Mouse (Mus musculus) ES-Bruce4 (cell line): ENCODE measurements around the gene Donson. TPM values are rescaled to one million over a fixed set of nuclear protein-coding genes. Genes with fewer than 3 reads are reported as not detected.

ENCODE experiments used
- H3K27ac ChIP-seq: 2 replicates; pipeline ENCODE4 v1.5.1; 2012; ENCODE audit warnings: low read length, inconsistent platforms; ENCODE audit not compliant: insufficient read depth
- H3K27me3 ChIP-seq: 2 replicates; pipeline ENCODE4 v1.6.1; 2012; ENCODE audit warnings: mild to moderate bottlenecking, low read length, inconsistent platforms; ENCODE audit not compliant: control insufficient read depth, poor library complexity, insufficient read depth, severe bottlenecking
- H3K36me3 ChIP-seq: 2 replicates; pipeline ENCODE4 v1.6.1; 2012; ENCODE audit warnings: inconsistent platforms, mild to moderate bottlenecking, low read length, moderate library complexity; ENCODE audit not compliant: control insufficient read depth, poor library complexity, insufficient read depth, severe bottlenecking
- H3K4me1 ChIP-seq: one replicate; pipeline ENCODE4 v1.8.1; 2011; ENCODE audit warnings: low read length; ENCODE audit not compliant: control insufficient read depth, insufficient read depth
- H3K4me3 ChIP-seq: 2 replicates; pipeline ENCODE4 v1.5.1; 2011; ENCODE audit warnings: low read depth, mild to moderate bottlenecking, low read length
- H3K9ac ChIP-seq: 2 replicates; pipeline ENCODE4 v1.6.1; 2012; ENCODE audit warnings: low read depth, mild to moderate bottlenecking, inconsistent platforms; ENCODE audit not compliant: poor library complexity, severe bottlenecking
- H3K9me3 ChIP-seq: replicated peaks from 2 replicates; pipeline ENCODE4 v1.6.1; 2012; ENCODE audit warnings: mild to moderate bottlenecking, low read length, inconsistent platforms; ENCODE audit not compliant: control insufficient read depth, poor library complexity, insufficient read depth, severe bottlenecking
- CTCF ChIP-seq: IDR thresholded peaks from one replicate; pipeline ENCODE4 v1.8.1; 2011; ENCODE audit warnings: low read depth, low read length
- EP300 ChIP-seq: IDR thresholded peaks from 2 replicates; pipeline ENCODE4 v1.6.1; 2011; ENCODE audit warnings: low read depth, low read length; ENCODE audit not compliant: insufficient read depth
- POLR2A ChIP-seq: IDR thresholded peaks from one replicate; pipeline ENCODE4 v1.8.1; 2011; ENCODE audit warnings: low read length; ENCODE audit not compliant: insufficient read depth
- polyA plus RNA-seq: library from polyadenylated mRNA; stranded (reverse); fragments of >200 nt; gene quantifications from 2 replicates; pipeline ENCODE4 v1.2.4, GENCODE M21; 2011; ENCODE audit warnings: low read depth; ENCODE audit not compliant: missing spikeins, insufficient read depth, insufficient read length

Gene Donson
- polyA plus RNA-seq, 1 experiment, result 46.4 TPM

DNA sequence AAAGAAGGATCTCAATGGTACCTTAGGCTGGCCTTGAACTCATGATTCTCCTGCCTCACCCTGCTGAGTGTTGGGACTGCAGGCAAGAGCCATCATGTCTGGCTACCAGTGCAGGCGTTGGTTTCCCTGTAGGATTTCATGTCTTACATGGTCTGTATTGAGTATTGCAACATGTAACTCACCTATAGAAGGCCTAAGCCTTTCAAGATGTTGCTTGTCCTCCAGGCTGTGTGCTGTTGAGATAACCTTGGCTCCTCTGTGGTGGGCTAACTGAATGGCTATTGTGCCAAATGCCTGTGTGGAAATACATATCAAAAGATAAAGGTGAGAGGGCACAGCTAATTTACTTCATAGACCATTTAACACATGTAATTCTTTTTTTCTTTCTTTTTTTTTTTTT, 10.4 kb upstream of the Donson start:
- Histone ChIP-seq H3K9ac (no peak overlapping the region), H3K27ac (no peak overlapping the region), H3K4me3 (no peak overlapping the region), H3K9me3 (no peaks in the 10 kb centered on the region), H3K4me1 (no peaks in the 10 kb centered on the region), H3K36me3 (peaks cover 8% of the 10 kb centered on the region), H3K27me3 (no peaks in the 10 kb centered on the region)
- TF ChIP-seq EP300 (no peak), POLR2A (no peak), CTCF (no peak)

DNA sequence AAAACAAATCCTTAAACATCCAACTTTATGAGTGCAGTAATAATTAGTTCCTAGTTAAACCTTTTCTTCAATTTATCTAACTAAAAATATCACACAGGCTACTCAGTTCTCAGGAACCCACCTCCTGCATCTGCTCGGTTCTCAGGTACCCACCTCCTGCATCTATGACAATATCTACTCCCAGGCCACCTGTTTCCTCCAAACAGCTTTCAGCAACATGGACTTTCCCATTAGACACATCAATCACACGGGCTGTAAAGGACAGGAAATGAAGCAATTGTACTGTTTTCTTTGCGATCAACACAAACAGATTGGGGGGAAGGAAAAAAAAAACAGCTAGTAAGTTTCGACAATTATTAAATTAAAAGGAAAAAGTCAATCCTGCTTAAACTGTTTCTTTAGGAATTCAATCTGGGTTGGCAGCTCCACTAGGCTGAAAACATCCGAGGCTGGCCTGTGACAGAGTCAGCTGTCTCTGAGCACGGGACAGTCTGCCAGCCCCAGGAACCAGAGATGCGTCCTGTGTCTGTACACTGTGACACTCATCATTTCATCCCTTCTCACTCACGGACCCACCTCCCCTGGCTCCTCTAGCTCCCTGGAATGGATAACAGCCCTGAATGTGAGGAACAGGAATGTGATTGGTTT, 6.7 kb upstream of the Donson start:
- no peak overlapping the region for H3K27ac ChIP-seq
- no peak for TF ChIP-seq POLR2A
- no peak for TF ChIP-seq CTCF
- no peak for TF ChIP-seq EP300

DNA sequence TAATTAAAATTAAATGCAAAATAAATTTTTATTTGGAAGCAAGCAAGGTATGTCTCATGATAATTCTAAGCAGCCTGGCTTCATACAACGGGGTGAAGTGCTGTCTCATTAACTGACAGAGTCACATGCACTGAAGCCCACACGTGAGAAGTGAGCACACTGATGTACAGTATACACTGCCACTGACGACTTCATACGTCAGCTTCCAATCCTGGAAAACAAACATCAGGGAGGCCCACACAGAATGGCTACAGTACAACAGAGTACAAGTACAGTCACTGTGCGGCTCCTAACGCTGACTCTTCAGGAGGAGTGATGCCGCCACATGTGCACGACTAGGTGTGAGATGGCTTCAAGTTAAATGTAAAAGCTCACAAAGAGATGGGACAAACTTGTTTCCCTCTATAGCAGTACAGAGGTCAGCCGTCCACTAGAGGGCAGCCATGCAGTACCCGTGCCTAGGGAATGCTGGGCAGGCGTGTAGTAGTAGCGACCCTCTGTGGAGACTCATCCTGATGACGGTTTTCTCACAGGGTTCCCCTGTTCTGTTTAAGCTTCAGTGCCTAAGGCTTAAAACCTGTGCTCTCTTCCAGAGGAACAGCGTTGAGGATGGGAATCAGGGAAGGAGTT, 6.0 kb upstream of the Donson start:
- no peak overlapping the region for H3K4me3 ChIP-seq
- peaks cover 2% of the 10 kb centered on the region for H3K4me1 ChIP-seq
- H3K9ac ChIP-seq, result no peak overlapping the region
- no peak for TF ChIP-seq POLR2A
- no peak for TF ChIP-seq EP300
- TF ChIP-seq CTCF, result peak; percentile 99
- peaks cover 8% of the 10 kb centered on the region for H3K36me3 ChIP-seq
- H3K27ac ChIP-seq, result no peak overlapping the region
- H3K27me3 ChIP-seq, result no peaks in the 10 kb centered on the region
- no peaks in the 10 kb centered on the region for H3K9me3 ChIP-seq

More for the DNA sequence above, 6.7 kb upstream of the Donson start:
- Histone ChIP-seq H3K36me3 (peaks cover 8% of the 10 kb centered on the region), H3K4me1 (no peaks in the 10 kb centered on the region), H3K9ac (no peak overlapping the region), H3K4me3 (no peak overlapping the region), H3K27me3 (no peaks in the 10 kb centered on the region), H3K9me3 (no peaks in the 10 kb centered on the region)

DNA sequence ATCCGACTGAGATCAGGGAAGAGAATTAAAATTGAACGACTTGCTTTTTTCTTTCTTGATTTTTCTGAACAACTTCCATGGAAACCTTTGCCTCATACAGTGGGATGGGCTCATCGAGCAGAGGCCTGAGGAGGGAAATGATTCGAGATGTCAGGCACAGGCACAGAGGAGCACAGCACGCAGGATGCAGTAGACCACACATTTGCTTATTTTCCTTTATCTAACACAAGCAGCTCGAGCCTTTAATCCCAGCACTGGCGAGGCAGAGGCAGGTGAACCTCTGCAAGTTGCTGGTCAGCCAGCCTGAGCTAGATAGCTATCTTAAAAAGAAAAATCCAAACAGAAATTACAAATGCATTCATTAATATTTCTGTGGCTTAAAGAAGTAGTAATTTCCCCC, 1.2 kb upstream of the Donson start:
- H3K27ac ChIP-seq, result no peak overlapping the region
- TF ChIP-seq CTCF, result no peak
- TF ChIP-seq POLR2A, result no peak
- TF ChIP-seq EP300, result no peak
- H3K4me3 ChIP-seq, result no peak overlapping the region
- H3K9ac ChIP-seq, result no peak overlapping the region
- peaks cover 6% of the 10 kb centered on the region; the same call in 1 of the 2 replicates for H3K36me3 ChIP-seq
- no peaks in the 10 kb centered on the region for H3K27me3 ChIP-seq
- peaks cover 2% of the 10 kb centered on the region for H3K4me1 ChIP-seq
- H3K9me3 ChIP-seq, result no peaks in the 10 kb centered on the region

DNA sequence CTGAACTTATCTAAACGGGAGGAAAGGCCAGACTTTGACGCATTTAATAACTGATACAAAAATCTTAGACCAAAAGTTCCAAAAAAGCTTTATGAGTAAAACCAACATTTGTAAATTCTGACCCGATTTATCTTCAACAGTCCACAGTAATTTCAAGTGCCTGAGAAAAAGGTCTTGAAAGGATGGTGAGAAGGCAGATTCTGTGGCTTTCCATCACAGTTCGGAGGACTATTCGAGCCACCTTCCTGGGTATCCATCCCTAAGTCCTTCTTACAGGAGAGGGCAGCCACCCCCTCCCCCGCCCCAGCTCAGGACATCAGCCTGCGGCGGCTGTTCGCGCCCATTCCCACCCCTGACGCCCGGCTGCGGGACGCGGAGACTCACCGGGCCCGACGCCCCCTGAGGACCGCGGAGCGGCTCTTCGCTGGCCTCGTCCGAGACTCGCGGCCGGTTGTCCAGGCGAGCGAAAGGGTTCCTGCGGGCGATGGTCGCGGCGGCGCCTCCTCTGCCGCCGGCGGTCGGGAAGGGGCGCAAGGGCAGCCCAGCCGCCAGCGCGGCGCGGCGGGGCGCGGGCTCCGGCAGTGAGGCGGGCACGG, 449 bp downstream of the Donson start:
- Histone ChIP-seq H3K27ac (no peak overlapping the region), H3K9ac (peak overlapping the region; percentile 85)
- TF ChIP-seq CTCF (no peak), EP300 (no peak), POLR2A (no peak)

DNA sequence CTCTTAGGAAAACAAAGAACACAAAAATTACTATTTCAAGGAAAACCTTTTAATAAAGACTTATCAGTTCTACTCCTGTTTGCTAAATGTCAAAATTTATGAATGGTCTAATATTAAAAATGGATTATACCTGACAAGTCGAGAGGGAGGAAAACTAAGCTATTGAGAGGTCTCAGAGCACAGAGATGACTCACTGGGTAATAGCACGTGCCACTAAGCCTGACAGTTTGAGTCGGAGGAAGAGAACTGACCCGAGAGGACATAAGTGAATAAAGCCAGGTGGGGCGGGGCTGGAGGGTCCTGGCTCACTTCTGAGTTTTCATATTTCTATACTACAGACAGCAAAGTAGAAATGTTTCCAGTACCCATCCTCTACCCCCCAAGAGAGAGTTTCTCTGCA, 2.2 kb downstream of the Donson start:
- no peak for TF ChIP-seq CTCF
- no peak overlapping the region for H3K9ac ChIP-seq
- no peaks in the 10 kb centered on the region for H3K9me3 ChIP-seq
- H3K27me3 ChIP-seq, result no peaks in the 10 kb centered on the region
- H3K4me3 ChIP-seq, result no peak overlapping the region
- no peak overlapping the region for H3K27ac ChIP-seq
- H3K4me1 ChIP-seq, result peaks cover 2% of the 10 kb centered on the region
- peaks cover 22% of the 10 kb centered on the region for H3K36me3 ChIP-seq

More for the DNA sequence above, 449 bp downstream of the Donson start:
- H3K27me3 ChIP-seq, result no peaks in the 10 kb centered on the region
- no peaks in the 10 kb centered on the region for H3K9me3 ChIP-seq
- H3K4me1 ChIP-seq, result peaks cover 2% of the 10 kb centered on the region
- H3K36me3 ChIP-seq, result peaks cover 8% of the 10 kb centered on the region; the same call in 1 of the 2 replicates
- H3K4me3 ChIP-seq, result peak overlapping the region; percentile 67
